Mouse (Mus musculus) megakaryocyte progenitor cell, adult 5-6 weeks (primary cell): ENCODE measurements around the gene Dok3. TPM values are rescaled to one million over a fixed set of nuclear protein-coding genes. Genes with fewer than 3 reads are reported as not detected.
"Not testable (repeated sequence)": the region's sequence is repeated elsewhere in the genome, so short reads cannot be mapped to it uniquely, and the experiment has no call there.

Source experiments
- ATAC-seq: replicated peaks from 2 replicates; pipeline ENCODE4 v1.8.0; 2016; ENCODE audit warnings: mild to moderate bottlenecking, moderate TSS enrichment, inconsistent platforms; ENCODE audit not compliant: poor library complexity
- total RNA-seq, 2 experiments: library from RNA; stranded (forward) in 1 of 2; stranded (reverse) in 1 of 2; fragments of 157-497, 149-512 nt in 1 of 2; fragments of 200-1000 nt in 1 of 2; gene quantifications; 2 replicates each; pipeline versions ENCODE4 v1.2.3 to v1.2.4; 2015 to 2017

Dok3 gene
- 18.1 and 34.6 TPM in 2 replicates for total RNA-seq (2015)
- total RNA-seq (2017), result 22.9 and 31.2 TPM in 2 replicates

DNA sequence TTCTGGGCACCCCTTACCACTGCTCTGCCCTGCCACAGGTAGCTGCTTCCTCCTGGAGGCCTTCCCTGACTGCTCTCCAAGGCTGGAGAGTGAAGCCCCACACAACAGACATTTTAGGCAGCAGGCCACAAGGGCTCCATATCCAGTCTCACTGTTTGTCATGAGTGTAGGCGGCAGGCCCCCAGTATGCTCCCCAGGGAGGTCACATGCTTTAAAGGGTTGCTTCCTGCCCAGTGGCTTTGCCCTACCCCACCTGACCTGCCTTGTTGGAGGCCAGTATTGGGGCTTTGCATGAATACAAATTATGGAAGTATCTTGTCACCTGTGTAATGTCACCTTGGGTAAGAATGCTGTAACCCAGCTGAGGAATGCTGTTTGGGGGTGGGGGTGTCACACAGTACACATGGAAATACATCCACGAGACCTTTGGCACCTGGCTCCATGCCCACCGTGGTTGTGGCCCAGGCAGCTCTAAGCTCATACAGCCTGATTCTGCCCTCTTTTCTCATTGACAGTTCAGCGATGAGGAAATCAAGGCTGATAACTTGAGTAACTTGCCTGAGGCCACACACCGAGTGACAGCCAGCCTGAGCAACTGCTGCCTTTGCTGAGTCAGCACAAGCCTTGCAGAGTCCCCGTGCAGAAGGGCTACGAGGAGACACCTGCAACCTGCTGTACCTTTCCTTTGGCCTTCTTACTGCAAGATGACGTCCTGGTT lies at the start of gene Dok3:
Gene Dok3, minus strand, starts transcription at position 99 of the 718 bp plus-strand sequence.
- peak; percentile 45 for ATAC-seq

DNA sequence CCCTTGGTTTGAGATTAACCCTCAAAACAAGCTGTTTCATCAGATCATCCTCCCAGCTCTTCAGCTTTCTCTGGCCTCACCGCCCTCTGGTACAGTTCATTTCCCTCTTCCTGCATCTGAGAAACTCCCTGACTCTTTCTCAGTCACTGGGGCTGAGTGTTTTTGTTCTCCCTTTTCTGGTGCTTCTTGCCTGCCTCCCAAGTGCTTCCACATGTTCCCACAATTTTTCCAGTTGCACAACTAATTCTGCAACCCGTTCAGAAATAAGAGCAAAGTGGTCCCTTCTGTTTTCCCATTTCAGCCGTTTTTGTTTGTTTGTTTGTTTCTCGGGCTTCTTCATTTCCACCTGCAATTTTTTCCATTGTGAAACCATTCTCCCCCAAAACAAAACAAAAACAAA lies 49.0 kb upstream of the Dok3 start:
- ATAC-seq, result no peak

DNA sequence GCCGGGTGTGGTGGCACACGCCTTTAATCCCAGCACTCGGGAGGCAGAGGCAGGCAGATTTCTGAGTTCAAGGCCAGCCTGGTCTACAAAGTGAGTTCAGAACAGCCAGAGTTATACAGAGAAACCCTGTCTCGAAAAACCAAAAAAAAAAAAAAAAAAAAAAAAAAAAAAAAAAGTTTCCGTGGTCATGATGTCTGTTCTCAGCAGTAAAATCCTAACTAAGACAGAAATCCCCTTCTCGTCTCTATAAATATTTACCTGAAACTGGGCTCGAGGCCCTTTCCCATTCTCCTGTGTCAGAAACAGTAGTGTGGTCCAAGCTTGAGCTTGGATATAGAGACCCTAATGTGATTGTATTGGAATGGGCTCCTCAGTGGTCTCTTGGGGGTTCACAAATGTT lies 47.8 kb upstream of the Dok3 start:
- ATAC-seq, result not testable (repeated sequence)

DNA sequence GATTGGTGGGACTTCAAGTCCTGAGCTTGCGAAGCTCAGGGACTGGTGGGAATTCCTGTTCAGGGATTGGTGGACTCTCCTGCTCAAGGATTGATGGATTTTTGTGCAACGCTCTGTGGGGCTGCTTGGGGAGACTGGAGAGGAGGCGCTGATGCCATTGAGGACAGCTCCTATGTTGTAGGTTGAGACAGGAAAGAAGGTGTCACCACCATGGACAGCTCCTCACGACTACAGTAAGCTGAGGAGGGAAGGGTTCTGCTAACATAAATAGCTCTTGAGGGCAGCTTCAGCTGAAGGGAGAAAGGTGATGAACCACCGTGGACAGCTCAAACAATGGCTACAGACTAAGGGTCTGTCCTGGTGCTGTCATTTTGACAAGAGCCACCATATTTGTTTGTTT lies 46.8 kb upstream of the Dok3 start:
- ATAC-seq, result peak; percentile 57; the same call in 1 of the 2 replicates

DNA sequence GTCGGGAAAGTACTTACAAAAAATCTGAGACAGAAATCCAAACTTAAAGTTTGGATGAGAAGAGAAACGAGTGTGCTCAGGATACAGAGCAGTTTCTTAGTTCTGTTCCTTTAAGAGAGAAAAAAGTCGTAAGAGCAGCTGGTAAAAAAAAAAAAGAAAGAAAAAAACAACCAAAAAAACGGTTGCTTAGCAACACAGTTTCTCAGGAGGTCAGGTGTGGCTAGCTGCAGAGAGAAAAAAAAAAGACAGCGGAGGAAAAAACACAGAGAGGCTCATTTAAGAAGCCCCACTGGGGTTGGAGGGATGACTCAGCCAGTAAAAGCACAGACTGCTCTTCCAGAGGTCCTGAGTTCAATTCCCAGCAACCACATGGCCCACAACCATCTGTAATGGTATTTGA lies 45.2 kb upstream of the Dok3 start:
- no peak for ATAC-seq

DNA sequence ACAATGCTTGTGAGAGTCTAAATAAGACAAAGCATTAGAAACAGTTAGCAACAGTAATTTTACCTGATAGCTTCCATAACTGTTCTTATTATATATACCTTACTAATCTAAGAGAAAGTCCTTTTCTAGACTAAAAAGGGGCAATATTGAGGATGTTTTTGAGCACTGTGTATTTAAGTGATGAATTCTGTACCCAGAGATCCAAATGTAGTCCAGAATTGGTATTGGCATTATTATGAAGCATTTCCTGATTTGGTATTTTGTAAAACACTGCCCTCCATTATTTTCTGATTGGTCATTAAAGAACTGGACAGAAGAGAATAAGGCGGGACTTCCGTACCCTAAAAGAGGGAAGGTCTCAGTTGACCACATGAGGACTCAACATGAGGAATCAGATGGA lies 44.3 kb upstream of the Dok3 start, which contains the start of gene Tmed9:
Gene Tmed9, plus strand, starts transcription at position 301 of the 400 bp plus-strand sequence.
- no peak for ATAC-seq

DNA sequence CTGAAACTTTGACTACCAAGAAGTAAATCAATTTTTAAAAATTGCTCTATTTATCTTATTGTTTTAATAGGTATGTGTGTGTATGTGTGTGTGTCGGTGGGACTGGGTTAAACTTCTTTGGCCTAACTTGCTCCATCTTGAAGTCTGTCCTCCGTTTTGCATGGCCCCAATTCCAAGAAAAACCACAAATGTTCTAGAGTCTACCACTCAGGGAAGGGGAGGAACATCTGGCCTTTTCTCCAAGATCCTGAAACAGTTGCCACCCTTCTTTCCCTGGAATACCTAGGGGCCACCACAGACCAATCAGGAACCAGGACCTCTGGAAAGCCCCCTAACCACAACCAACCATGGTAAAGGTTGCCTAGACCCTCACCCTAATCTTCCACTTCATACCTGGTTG lies 42.9 kb upstream of the Dok3 start:
- ATAC-seq, result no peak

DNA sequence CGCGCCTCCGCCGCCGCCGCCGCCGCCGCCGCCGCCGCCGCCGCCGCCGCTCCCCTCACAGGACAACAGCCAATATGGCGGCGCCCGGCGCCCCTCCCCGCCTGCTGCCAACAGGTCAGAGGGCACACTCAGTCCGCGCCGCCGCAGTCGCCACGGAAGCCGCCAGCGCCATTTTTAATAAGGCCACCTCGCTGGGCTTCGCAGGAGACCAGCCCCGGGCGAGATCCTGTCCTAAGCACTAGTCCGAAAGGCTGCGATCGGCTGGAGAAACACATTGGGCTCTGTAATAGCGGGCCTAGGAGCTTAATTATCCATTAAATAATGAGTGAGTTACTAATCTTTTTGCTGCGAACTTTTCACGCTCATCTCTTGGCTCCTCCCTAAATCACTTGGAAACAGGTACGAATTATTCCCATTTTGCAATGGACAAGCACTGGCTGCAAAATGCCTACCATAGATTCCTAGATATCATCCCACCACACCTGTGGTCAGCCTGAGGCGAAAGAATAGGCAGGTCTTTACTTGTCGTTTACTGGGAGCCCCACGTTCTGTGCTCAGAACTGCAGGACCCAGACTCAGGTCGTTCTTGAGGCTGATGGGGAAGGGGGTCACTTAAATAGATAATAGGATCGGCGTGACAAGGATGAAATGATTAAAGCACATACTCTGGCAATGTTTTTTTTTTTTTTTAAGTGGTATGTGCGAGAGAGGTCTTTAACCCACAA lies 42.1 kb upstream of the Dok3 start, which contains the start of gene Fam193b:
Gene Fam193b, minus strand, starts transcription at position 94 of the 725 bp plus-strand sequence.
- ATAC-seq, result peak; percentile 95

DNA sequence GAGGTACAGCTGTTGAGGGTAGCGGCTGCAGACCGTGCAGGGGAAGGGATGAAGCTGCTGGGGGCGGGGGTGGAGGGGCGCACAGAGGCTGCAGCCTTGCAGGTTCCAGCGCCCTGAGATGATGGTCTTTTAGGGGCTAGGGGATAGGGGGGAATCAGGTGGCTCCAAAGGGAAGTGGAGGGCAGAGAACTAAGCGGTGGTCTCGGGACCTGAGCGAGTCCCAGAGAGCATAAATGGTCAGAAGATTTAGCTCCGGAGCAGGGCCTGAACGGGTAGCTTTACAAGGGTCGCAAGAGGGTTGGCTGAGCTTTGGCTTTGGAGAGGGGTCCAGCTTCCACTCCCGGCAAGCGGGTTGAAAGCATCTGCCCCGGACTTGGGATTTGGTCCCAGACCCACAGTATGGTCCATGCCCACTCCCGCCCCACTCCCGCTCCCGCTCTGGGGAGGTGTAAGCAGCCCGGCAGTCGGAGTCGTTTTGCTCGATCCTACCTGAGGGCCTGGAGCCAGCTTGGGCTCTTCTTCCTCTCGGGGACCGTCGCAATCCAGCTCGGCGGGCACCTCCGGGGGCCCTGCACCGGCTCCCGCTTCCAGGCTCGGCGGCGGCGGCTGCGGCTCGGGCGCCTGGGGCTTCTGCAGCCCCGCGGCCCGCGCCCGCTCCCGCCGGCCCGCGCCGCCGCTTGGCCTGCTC lies 41.3 kb upstream of the Dok3 start:
- no peak; the same call in 1 of the 2 replicates for ATAC-seq

DNA sequence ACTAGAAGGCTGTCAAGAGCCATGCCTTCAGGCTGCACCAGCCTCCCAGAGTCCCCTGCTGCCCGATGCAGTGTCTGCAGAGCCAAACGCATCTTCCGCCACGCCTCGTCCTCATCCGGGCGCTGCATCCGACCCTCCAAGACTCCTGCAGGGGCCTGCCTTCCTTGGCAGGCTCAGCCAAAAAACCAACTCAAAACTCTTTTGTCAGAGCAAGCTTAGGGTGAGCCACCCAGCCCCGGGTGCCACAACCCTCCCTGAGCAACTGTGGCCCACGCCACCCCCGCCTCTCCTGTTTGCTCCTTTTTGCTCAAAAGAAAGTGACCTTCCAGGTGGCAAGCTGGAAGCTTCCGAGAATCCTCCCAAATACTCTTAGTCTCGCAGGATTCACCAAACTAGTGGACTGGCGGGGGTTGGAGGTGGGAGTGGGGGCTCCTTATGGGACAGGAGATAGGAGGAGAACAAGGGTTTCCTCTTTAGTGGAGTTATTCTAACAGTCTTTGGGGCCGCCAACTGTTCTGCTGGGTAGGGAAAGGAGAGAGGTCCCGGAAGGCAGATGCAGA lies 40.7 kb upstream of the Dok3 start:
- peak; percentile 21; the same call in 1 of the 2 replicates for ATAC-seq

DNA sequence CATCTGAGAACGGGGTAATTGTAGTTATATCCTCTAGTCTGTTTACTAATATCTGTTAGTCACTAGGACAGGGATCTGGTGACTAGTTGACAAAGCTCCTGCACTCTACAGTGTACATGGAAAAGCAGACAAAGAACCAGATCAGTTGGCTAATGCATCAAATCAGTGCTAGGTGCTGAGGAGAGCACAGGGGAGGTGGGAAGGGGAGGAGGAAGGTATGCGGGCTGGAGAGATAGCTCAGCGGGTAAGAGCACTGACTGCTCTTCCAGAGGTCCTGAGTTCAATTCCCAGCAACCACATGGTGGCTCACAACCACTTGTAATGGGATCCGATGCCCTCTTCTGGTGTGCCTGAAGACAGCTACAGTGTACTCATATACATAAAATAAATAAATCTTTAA lies 39.4 kb upstream of the Dok3 start:
- ATAC-seq, result not testable (repeated sequence)

DNA sequence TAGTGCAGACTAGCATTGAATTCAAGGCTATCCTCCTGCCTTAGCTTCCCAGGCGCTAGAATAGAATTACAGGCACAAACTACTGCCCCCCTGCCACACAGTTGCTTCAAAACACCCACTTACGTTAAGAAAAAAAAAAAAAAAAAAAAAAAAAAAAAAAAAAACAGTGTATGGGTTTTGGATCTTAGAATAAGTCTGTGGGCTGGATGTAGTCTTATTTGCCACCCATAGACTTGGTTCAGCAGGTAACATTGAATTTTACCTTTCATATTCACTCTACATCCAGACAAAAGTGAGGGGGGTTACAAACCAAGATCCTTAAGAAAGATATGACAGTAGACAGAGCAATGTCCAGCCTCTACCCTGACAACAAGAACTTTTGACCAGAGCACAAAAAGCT lies 38.9 kb upstream of the Dok3 start:
- no peak for ATAC-seq

DNA sequence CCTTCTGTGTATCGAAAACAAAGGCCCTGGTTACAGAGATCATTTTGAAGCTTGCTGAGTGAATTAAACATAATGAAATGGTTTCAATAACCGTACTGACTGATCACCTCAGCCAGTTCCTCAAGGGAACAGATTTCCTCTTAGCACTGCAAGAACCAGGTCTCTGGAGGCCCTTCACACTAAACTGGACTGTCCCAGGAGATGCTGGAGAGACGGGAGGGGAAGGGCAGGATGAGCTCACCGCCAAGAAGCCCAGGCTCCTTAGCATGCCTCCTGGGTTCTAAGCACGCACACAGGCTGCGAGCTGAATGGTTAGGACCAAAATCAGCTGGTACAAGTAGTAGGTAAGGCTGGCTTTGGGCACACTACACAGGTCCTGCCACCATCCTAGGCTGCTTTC lies 37.9 kb upstream of the Dok3 start:
- ATAC-seq, result no peak

DNA sequence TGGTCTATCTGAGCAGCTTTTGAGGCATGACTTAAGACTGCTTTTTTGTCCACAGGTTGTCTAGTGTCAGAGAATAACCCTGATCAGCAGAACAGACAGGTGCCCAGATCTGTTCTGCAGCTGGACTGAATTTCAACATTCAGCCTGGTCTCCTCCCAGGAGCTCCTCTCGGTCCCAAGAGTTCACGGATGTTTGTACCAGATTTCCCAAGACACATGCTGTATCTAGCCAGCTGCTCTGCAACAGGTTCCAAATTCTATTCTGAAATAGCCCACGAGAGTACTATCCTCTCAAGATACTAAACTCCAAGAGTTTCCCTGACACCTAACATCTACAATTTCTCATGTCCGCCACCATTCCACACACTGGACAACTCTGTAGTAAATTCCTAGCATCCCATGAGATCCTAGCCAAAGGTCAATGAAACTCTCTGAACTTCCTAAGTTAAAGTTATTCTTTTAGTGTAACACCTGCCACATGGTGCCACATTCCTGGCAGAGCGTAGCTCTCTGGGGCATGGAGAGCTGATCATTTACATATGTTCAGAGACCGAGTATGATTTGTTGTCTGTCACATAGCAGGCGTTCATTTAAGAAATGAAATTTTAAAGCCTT lies 34.3 kb upstream of the Dok3 start:
- no peak for ATAC-seq

DNA sequence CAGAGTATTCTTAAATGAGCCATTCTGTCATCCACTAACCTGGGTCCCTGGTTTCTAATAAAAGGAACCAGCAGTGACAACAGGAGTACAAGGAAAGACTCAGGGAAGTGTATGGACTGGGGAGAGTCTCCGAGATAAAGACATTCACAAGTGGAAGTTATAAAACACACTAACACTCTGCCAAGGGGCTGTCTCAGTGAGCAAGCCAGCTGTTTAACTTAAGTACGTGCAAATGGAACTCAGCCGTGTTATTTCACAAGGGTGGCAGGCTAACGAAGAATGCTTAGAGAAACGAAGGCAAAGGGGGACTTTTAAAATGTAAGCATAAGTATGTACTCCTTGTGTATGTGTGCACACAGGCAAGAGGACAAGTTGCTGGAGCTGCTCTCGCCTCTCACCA lies 28.4 kb upstream of the Dok3 start:
- ATAC-seq, result no peak

DNA sequence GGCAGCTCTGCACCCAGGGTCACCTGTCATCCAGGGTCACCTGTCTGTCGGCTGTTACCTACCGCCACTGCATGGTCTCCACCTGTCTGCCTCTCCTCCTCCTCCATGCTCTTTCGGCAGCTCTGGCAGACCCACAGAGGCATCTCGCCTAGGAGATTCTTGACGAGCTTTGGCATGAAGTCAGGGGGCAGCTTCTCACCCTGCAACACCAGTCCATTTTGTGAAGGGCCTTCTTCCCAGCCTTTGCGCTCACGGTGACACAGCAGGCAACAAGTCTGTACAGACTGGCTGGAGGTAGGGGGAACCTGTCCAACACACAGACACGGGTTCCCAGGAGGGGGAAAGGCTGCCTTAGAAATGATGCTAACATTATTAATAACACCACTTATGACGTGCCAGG lies 26.8 kb upstream of the Dok3 start:
- no peak for ATAC-seq

DNA sequence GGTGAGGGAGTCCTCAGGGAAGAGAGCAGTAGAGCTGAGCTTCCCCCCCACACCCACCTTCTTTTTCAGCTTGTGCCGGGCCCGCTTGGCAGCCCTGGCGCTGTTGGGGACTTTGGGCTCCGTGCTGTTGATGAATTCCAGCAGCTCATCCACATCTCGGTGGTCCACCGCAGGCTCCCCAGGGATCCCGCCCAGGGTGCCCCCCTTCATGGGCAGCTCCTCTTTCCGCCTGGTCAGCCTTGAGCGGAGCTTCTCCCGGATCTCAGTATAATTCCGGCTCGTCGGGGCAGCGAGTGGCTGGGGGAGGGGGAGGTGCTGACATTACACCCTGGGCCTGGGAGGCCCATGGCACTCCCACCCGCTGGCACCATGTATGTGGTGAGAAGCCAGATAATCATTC lies 20.0 kb upstream of the Dok3 start:
- no peak for ATAC-seq

DNA sequence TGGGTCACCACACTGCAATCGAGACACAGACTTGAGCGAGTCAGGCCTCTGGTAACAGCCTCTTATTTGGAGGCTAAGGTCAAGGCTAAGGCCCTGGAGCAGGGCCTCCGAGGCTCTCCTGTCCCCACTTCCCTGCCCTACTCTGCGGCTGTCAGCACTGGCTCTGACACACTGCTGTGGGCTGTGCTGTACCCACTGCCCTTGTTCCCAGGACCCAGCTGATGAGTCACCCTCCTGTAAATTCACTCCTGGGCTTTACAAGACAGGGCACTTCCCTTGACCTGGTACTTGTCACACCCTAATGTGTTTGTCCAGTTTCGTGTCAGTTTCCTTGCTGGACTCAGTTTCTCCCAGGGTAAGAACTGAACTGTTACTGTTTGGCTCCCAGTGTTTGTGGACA lies 19.3 kb upstream of the Dok3 start:
- no peak for ATAC-seq

DNA sequence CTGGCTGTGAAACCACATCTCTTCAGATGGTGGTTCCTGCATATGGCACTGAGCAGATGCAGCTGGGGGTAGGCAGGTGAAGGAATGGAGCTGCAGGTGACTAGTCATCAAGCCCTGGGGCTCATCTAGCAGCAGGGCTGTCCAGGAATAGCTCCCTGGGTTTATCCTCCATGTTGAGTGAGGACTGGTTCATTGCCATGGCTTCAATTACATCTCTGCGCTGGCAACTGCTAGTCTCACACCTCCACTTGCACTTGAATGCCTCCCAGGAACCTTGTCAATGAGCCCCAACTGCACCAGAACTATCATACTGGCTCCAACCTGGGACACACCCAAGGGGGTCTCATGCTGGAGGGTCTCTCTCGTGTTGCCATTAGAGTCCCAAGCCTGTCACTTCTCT lies 18.8 kb upstream of the Dok3 start:
- no peak for ATAC-seq

DNA sequence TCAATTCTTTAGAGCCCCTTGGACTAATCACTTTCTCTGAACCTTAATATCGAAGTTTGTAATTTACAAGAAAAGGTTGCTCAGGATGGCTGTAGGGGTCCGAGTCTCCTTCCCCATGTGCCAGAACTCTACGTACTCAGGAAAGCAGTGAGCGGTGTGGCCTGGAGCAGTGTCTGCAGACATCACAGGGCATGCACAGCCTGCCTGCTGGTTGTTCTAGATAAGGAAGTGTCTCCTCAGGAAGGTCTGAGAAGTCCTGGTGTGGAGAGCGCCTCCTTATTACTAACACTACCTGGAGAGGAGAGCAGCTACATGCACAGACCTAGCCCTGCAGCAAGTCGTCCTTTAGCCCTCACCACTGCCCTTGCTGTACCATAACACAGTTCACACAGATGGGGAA lies 15.7 kb upstream of the Dok3 start:
- peak; percentile 84 for ATAC-seq

DNA sequence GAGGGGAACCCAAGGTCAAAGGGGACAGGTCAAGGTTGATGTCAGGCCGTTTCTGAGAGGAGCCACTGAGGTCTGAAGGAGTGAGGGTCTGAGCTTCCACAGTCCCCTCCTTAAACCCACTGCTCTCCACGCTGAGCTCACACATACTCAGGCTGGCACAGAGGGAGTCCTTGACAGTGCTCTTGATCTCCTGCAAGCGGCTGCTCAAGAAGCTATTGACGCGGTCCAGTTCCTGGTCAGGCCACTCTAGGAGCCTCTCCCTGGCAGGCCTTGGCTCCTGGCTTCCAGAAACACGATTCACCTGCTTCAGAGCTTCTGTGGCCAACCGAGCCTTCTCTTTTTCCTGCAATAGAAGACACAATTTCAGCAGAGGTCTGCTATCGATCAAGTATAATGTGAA lies 14.4 kb upstream of the Dok3 start:
- no peak for ATAC-seq
